Mouse (Mus musculus): Measurements from ENCODE around the gene Opn1mw.
A peak's percentile ranks its signal among the peaks of the same experiment; 100 is the strongest.
"Not testable (repeated sequence)": the region's sequence is repeated elsewhere in the genome, so short reads cannot be mapped to it uniquely, and the experiment has no call there.

Gene Opn1mw

GRCm38 (mm10) chrX:74127164-74127563, at the start of gene Opn1mw:
Gene Opn1mw (plus strand): TSS chrX:74127464.
- no peak for DNase-seq (ENCODE audit: low read depth)

GRCm38 (mm10) chrX:74084276-74084837, 42.9 kb upstream of the Opn1mw start:
- no peak for DNase-seq (ENCODE audit: low read depth)

- peak; percentile 43 for DNase-seq (ENCODE audit: low read depth)
Observed at GRCm38 (mm10) chrX:74084946-74085498, 42.2 kb upstream of the Opn1mw start.

- peak; percentile 95 for DNase-seq (ENCODE audit: low read depth)
Observed at GRCm38 (mm10) chrX:74085601-74086038, 41.6 kb upstream of the Opn1mw start.

- DNase-seq (ENCODE audit: low read depth): no peak
Observed at GRCm38 (mm10) chrX:74095130-74095529, 32.1 kb upstream of the Opn1mw start.

GRCm38 (mm10) chrX:74103457-74104188, 23.6 kb upstream of the Opn1mw start:
- no peak for DNase-seq (ENCODE audit: low read depth)

GRCm38 (mm10) chrX:74105916-74106315, 21.3 kb upstream of the Opn1mw start:
- DNase-seq (ENCODE audit: low read depth): no peak

- DNase-seq (ENCODE audit: low read depth): no peak
Observed at GRCm38 (mm10) chrX:74108747-74109146, 18.5 kb upstream of the Opn1mw start.

- DNase-seq (ENCODE audit: low read depth): peak; percentile 20
Observed at GRCm38 (mm10) chrX:74114036-74114435, 13.2 kb upstream of the Opn1mw start.

- peak; percentile 37 for DNase-seq (ENCODE audit: low read depth)
Observed at GRCm38 (mm10) chrX:74115511-74115910, 11.8 kb upstream of the Opn1mw start.

- no peak for DNase-seq (ENCODE audit: low read depth)
Observed at GRCm38 (mm10) chrX:74124975-74125374, 2.3 kb upstream of the Opn1mw start.

- DNase-seq (ENCODE audit: low read depth): not testable (repeated sequence)
Observed at GRCm38 (mm10) chrX:74135263-74135662, 8.0 kb downstream of the Opn1mw start, which contains the start of gene Mecp2. Gene Mecp2 (minus strand): TSS chrX:74135363.

- DNase-seq (ENCODE audit: low read depth): no peak
Observed at GRCm38 (mm10) chrX:74167738-74168137, 40.5 kb downstream of the Opn1mw start, which contains the start of gene Tex28. Gene Tex28 (minus strand): TSS chrX:74167838.

- no peak for DNase-seq (ENCODE audit: low read depth)
Observed at GRCm38 (mm10) chrX:74176959-74177358, 49.7 kb downstream of the Opn1mw start, which contains the start of gene Tktl1. Gene Tktl1 (plus strand): TSS chrX:74177259.
